Mouse (Mus musculus) adipose tissue, adult 10 weeks (tissue): ENCODE measurements around the gene Dhrs3. TPM values are rescaled to one million over a fixed set of nuclear protein-coding genes. Genes with fewer than 3 reads are reported as not detected.

Experiments
- polyA plus RNA-seq: library from polyadenylated mRNA; stranded (reverse); fragments of 350-450 nt; fragmentation: Illumina TruSeq; extraction: RNeasy Lipid Tissue Mini Kit (QIAGEN cat#74804); gene quantifications from one replicate; pipeline ENCODE4 v1.2.3, GENCODE M21; 2014; ENCODE audit warnings: low read depth, low replicate concordance

Dhrs3 gene
- polyA plus RNA-seq = 115 TPM

GRCm38 (mm10) chr4:144892133-144892936, at the start of gene Dhrs3:
Gene Dhrs3, plus strand, starts transcription at chr4:144892827.

Other genes with a start within 250 kb of the Dhrs3 start
- not detected for gene Gm436, start 206.5 kb upstream of the Dhrs3 start, polyA plus RNA-seq
- gene Gm13178, start 171.4 kb upstream of the Dhrs3 start, polyA plus RNA-seq = not detected
- gene Gm438, start 106.2 kb upstream of the Dhrs3 start, polyA plus RNA-seq = not detected